Mouse (Mus musculus) gastrocnemius, adult 18-20 months (tissue): ENCODE results near the gene Faap24. TPM values are rescaled to one million over a fixed set of nuclear protein-coding genes. Genes with fewer than 3 reads are reported as not detected.

Source experiments
- DNase-seq: peaks from one replicate; pipeline ENCODE4 v3.0.0; 2021; ENCODE audit warnings: low spot score
- long read RNA-seq, 2 experiments: library from polyadenylated mRNA; stranded (forward); transcript quantifications; one replicate each; pipeline ENCODE4 v2.0.0; 2021
- total RNA-seq, 2 experiments: library from RNA; stranded (reverse); gene quantifications; 2 replicates each; pipeline ENCODE4 v1.2.3; 2021

The Faap24 gene
- 1 to 10 TPM in 1 of 2 experiments, under 1 TPM in 1; 0.97 to 1.1 TPM for total RNA-seq
- long read RNA-seq, experiment 1, partial matches to known transcripts = 0 of 2 reads
- long read RNA-seq, experiment 1, other reads (novel, unspliced or antisense) = 0 of 2 reads
- long read RNA-seq, experiment 2 = 0 reads

DNA sequence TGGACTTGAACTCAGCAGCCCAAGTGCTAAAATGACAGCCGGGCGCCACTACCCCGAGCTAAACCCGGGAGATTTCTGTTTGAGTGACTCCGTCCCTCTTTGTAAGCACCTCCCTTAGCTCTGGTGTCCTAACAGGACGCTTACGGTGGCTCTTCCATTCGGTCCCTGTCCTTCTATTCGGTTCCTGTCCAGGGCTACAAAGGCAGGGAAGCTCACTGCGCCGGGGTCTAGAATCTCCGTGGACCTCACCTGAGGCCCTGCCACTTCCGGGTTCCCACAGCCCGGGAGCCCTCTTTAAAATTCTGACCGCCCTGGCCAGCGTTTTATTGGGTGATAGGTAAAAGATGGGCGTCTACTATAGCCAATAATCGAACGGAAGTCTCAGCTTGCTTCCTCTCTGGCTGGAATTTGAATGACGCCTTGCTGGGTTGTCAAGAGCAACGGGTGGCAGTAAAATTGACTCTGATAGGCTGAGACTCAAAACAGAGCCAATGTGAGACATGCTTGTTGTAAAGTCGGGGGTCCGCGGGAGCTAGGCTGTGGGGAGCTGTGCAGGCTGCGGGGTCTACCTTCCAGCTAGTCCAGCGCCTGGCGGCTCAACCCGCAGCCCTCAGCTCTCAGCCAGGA is at the start of gene Faap24, which contains the start of gene Cep89:
Faap24 (minus strand) TSS at position 295 of the 627 bp plus-strand sequence.
Cep89 (plus strand) TSS at position 494 of the 627 bp plus-strand sequence.
- peak; percentile 98 for DNase-seq

DNA sequence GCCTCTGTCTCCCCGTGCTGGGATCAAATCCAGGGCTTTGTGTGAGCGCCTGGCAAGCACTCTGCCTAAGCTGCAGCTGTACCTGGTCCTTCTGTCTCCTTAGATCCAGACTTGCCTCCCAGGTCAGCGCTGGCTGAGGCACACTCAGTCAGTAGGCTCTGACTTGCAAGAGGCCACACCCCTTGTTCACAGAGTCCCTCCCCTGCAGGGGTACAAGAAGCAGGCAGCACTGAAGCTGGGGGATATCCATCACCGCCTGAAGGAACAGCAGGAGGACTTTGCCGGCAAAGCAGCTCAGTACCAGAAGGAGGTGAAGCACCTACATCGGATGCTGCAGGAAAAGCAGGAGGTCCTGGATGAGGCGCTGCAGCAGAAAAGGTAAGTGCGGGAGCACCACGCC is 38.6 kb upstream of the Faap24 start:
- no peak for DNase-seq

DNA sequence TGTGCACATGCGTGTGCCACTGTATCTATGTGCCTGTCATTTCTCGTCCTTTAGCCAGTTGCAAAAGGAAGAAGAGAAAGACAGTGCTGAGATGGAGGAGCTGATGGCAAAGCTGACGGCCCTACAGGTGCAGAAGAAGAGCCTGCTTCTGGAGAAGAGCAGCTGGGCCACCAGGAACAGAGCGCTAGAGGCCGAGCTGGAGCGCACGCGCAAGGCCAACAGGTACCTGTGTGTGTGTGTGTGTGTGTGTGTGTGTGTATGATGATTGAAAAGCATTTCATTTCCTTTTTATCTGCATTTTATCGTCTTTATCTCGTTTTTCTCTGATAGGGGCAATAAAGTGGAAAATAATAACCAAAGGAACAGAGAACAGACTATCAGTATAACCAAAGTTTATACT is 31.5 kb upstream of the Faap24 start:
- DNase-seq = no peak

DNA sequence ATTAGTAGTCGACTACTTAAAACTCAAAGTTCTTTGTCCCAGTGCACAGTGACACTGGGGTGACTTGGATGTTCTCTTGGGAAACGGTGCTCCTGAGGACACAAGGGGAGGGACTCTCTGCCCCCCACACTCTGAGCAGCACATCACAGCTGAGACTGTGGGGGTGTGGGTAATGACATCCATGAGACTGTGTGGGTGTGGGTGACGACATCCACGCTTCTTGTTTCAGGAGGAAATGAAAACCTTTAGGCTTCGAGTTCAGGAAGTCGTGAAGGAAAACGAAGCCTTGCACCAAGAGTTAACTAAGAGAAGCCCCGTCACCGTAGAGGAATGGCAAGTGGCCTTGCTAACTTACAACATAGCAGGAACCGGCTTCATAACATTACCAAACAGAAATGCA is 26.4 kb upstream of the Faap24 start:
- no peak for DNase-seq

DNA sequence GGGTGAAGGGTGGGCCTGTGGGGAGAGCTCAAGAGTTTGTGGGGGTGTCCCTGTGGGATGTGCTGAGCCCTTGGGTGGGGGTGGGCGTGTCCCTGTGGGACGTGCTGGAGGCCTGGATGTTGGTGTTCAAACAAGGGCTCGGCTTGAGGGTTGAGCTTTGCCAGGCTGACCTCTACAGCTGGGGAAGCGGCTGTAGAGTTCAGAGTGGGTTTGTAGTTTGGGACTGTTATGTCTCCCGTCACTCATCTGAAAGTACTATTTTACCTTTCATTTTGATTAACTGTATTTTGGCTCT is 20.0 kb upstream of the Faap24 start:
- DNase-seq = no peak

DNA sequence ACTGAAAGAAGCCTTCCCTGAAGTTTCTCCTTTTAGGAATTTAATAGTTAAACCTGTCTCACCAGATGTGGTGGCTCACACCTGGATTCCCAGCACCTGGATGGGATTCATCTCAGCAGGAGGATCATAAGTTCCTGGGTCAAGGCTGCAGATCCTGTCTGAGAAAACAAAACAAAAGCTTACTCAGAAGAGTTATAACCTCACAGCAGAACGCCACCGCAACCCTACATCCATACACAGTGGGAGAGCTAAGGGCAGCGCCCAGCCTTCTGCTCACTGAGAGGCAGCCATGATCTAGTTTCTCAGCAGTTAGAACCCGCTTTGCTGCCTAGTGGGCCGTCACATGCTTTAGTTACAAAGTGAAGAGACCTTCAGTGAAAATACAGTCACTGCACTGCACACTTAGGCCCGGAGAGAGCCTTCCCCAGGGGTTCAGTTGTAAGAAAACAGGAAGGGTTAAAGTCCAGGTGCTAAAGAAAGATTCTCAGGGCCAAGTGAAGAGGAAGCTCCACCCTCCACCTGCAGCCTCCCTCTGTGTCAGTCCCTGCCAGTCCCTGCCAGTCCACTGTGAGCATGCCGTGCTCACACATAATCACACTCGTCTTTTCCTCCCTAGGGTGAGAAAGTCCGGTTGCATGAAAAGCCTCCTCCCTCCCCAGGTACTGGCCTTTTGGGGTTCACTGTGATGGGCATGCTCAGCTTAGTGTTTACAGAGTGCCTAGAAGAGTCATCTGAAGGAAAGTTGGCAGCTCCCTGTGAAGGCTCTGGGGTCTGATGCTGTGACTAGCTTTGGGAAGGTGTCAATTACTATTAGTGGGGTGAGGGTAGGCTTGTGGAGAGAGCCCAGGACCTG is 19.4 kb upstream of the Faap24 start:
- no peak for DNase-seq

DNA sequence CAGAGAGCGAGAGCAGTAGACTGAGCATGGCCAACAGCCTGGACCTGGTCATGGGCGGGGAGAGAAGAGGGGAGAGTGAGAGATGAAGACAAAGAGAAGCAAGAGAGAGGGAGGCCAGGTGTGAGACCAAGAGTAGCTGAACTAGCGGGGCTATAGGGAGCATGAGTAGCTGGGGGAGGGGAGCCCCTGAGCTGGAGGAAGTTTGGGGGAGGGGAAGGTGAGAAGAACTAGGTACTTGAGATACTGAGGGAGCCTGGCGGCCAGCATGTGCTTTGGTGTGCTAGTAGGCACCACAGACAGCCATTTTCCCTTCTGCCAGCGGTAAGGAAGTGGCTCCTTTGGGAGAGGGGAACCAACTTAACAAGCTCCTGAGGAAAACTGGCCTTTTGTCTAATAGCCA is 18.6 kb upstream of the Faap24 start:
- no peak for DNase-seq

DNA sequence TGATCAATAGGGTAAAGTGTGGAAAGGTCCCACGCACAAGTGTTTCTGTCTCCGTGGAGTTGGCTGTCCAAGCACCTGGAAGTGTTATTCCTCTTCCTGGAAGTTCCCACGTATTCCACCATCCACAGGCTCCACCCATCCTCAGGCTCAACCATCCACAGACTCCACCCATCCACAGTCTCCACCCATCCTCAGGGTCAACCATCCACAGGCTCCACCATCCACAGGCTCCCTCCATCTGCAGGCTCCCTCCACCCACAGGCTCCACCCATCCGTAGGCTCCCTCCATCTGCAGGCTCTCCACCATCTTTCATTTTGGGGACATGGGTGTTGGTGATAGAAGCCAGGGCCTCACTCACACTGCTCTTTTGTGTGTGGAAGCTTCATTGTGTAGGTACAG is 4.5 kb upstream of the Faap24 start:
- DNase-seq = no peak

DNA sequence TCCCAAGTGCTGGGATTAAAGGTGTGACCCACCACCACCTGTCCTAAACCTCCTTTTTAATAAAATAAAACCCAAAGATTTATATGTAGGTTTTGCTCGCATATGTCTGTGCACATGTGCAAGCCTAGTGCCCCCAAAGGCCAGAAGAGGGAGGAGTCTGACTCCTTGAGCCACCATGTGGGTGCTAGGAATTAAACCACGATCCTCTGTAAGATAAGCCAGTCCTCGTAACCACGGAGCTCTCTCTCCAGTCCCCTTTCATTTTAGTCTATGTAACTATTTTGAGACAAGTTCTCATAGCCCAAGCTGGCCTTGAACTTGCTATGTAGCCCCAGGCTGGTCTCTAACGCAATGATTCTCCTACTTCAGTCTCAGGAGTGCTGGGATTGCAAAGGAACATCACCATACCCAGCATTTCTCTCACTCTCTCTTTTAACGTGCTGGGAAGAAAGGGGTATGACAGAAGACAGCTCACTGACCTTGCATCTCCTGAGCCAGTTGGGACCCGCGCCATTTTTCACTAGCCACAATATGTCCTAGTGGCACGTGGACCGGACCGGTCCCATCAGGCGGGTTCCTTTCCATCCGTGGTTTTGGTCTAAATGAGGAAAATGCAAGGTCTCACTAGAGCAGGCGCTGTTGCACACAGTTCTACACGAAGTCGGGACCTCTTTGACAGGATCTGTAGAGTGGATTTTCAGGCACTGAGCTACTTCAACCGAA is 741 bp downstream of the Faap24 start:
- DNase-seq = no peak

DNA sequence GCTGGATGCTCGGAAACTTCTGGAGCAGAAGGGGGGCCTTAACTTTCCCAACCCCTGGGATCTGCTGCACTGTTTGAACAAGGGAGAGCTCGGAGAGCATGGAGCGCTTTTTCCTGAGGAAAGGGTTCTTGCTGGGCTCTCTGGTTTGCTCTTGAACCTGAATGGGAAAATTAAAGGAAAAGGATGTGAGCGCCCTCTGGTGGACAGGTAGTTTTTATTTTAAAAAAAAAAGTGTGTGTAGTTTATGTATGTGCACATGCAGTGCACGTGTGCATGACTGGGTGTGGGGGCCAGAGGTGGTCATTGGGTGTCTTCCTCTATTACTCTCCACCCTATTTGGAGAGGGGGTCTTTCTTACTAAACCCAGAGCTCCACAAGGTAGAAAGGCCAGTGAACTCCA is 3.7 kb downstream of the Faap24 start:
- peak; percentile 17 for DNase-seq

DNA sequence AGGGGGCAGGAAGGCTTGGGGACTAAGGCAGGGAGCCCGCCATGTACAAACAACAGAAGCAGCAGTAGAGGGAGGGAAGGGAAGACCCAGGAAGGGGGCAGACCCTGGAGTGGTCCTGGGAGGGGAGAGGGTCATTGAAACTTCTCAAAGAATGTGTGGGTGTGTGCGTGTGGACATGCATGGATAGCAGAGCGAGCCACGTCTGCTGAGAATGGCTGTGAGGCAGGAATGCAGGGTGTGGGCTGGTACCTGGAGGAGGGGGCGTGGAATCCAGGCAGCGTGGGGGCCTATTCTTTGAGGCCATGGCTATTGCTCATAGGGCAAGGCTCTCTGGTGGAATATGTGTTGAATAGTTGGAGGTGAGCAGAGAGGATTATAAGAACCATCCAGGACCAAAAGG is 7.9 kb downstream of the Faap24 start:
- no peak for DNase-seq

DNA sequence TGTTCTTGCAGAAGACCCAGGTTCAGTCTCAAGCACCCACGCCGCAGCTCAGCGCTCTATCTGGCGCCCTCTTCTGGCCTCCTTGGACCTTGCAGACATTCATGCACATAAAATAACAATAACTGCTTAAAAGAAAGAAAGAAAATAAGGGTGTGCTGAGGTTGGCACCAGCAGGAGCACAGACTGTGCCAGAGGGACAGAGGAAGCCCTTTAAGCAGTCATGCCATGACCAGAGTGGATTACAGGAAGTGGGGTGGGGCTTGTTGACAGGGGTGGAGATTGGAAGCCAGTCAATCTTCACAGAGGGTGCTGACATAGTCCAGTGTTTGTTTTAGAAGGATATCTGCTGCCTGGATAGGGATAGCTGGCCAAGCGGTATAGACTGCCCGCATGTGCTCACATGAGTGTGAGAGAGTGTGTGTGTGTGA is 10.1 kb downstream of the Faap24 start:
- no peak for DNase-seq

DNA sequence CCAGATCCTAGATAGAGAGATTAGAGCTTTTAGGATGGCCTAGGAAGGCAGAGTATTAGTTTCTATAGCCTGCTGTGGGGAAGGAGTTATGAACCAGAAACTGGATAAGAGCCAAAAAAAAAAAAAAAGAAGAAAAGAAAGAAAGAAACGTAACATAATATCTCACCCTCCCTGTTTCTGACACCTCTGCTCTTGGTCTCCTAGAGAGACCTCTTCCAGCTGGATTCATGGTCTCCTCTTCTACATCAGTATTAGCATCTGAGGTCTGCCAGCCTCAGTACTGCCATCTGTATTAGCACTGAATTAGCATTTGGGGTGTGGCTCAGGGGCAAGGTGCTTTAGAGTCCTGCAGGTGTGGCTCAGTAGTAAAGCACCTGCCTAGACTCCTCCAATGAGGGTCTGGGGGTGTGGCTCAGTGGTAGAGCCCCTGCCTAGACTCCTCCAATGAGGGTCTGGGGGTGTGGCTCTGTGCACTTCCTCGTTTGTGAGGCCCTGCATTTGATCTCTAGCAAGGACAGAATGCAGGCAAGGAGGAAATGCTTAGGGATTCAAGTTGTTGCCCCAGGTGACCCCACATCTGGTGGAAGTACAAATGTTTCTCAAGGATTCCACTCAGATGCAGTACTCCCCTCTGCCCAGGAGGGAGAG is 13.8 kb downstream of the Faap24 start:
- no peak for DNase-seq

DNA sequence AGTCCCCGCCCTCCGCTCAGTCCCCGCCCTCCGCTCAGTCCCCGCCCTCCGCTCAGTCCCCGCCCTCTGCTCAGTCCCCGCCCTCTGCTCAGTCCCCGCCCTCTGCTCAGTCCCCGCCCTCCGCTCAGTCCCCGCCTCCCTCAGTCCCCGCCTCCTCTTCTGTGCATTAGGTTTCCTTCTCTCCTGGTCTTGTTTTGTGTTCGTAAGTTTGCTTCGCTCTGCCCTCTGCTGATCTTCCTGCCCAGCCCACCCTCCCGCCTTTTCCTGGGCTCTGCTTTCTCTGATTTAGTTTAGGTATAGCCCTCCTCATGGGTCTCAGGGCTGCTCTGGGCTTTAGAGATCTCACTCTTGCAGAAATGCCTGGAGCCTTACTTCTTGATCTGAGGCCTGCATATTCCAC is 14.8 kb downstream of the Faap24 start:
- no peak for DNase-seq

DNA sequence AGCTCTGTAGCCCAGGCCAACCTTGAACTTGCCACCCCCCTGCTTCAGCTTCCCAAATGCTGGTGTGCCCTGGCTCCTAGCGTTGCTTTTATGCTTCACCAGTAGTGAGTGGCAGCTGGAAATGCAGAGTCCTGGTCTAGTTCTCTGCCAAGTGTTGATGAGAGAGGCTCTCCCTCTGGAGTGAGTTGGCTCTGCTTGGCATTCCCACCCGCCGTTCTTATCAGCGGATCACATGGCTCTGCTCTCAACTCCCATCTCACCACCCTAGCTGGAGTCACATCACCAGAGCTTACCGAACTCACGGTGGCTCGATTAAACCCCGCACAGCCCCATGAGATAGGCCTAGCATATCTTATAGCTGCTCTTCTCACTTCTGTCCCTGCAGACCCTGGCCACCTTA is 16.3 kb downstream of the Faap24 start:
- no peak for DNase-seq

DNA sequence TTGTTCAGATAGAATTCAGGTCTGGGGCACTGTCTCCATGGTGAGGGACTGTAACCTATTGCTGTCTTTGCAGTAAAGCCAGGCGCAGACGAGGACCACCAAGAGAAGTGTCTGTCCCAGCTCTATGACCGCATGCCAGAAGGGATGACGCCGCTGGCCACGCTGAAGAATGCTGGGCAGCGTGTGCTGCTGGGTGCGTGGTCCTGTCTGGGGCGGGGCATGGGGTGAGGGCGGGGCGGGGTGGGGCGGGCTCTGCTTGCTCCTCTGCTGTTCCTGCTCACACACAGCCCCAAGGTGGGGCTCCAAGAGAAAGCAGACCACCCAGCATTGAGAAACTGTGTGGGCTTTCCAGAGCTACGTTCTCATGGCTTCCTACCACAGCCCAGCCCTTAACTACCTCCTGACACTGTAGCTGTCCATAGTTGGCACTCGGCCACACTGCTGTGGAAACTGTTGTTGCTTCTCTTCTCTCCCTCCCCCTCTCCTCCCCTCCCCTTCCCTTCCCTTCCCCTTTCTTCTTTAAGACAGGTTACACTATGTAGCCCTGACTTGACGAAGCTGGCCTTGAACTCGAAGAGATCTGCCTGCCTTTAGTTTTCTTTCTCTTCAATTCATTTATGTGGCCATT is 17.0 kb downstream of the Faap24 start:
- DNase-seq = no peak

DNA sequence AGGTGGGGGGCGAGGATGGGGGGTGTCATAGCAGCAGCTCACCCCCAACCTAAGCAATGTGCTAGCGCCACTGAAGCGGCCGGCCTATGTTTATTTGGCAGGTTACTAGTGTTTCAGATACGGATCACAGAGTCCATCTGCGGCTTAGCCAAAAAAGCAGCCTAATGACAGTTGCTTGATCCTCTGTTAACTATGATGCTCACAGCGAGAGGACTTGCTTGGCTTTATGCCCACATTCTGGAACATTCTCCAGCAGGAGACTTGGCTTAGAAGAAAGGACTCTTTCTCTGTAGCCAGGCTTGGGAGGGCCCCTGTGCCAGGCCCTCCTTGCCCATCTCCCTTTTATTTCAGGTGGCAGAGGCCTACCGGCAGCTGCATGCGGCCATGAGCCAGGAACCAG is 20.0 kb downstream of the Faap24 start:
- no peak for DNase-seq

DNA sequence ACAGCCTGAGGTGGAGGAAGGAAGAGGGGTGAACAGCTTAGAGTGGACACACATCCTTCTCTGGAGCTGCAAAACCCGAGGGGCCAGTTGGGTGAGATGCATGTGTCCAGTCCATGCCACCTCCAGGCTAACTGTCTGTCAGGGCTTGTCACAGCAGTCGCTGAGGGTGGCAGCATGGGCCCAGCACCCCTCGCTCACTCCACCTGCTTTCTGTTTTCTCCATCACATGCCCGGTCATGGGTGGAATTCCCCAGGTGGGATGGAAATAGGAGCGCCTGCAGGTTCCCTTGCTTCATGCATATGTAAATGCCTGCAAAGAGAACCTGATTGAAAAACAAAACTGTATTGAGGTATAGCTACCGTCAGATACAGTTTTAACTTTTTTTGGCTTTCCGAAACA is 22.4 kb downstream of the Faap24 start:
- no peak for DNase-seq

DNA sequence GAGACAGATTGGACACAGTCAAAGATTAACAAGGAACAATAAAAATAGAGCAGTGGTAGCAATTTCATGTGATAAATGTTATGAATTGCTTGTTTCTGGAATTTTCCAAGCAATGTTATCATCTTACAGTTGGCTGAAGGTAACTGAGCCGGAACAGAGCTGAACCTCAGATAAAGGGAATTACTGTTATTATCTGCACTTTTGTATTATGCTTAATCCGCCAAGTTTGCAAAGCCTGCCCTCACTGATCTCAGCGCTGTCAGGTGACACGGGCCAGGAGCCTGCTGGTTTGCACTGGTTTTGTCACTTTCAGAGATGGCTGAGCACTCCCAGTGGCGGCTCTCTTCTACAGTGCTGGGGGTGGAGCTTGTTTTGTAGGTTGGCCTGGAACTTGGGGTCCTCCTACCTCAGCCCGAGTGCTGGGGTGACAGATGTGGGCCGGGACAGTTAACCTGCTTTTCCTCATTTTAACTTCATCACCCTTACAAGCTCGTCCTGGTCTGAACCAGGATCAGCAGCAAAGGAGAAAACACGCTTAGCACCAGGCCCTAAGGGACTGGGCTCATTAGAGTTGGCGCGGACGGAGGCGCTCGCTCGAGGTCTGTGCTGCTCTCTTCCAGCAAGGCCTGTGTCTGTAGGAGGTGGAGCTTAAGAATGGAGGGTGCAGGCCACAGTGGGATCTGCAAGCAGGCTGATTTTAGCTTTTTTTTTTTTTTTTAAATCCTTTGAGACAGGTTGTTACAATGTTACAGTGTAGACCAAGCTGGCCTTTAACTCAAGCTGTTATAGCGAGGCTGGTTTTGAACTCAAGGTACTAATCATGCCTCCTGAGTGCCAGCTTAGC is 23.3 kb downstream of the Faap24 start:
- DNase-seq = no peak

DNA sequence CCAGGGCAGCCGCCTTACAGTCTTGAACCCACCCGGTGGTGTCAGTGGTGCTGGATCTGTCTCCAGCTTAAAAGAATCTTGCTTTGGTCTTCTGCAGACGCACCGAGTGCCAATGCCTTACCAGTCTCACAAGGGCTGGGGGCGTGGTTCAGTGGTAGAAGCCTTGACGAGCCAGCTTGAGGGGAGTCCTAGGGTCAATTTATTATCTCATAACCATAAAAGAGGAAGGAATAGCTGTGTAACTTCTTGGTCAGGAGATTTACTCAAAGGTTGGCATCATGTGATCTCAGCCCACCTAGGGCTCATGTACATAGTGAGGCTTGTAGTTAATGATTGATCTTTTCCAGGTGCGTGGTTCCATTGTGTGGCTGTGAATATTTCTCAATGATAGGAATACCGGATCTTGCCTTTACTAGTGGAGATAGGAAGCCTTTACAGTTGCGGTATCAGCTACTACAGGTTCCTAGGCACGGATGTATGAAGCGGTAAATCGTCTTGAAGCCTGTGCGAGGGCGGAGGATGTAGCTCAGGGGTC is 24.1 kb downstream of the Faap24 start:
- DNase-seq = no peak
